Mouse (Mus musculus) neural tube, postnatal 0 days (tissue): ENCODE results near the gene Sufu. TPM values are rescaled to one million over a fixed set of nuclear protein-coding genes. Genes with fewer than 3 reads are reported as not detected.

ENCODE experiments used
- polyA plus RNA-seq: library from polyadenylated mRNA; unstranded; fragments of >200 nt; fragmentation: Nextera tagmentation; extraction: Ambion mirVana; gene quantifications from 2 replicates; pipeline ENCODE4 v1.2.1, GENCODE M21; 2015

Gene Sufu
- 12.1 and 13.0 TPM in 2 replicates for polyA plus RNA-seq

DNA sequence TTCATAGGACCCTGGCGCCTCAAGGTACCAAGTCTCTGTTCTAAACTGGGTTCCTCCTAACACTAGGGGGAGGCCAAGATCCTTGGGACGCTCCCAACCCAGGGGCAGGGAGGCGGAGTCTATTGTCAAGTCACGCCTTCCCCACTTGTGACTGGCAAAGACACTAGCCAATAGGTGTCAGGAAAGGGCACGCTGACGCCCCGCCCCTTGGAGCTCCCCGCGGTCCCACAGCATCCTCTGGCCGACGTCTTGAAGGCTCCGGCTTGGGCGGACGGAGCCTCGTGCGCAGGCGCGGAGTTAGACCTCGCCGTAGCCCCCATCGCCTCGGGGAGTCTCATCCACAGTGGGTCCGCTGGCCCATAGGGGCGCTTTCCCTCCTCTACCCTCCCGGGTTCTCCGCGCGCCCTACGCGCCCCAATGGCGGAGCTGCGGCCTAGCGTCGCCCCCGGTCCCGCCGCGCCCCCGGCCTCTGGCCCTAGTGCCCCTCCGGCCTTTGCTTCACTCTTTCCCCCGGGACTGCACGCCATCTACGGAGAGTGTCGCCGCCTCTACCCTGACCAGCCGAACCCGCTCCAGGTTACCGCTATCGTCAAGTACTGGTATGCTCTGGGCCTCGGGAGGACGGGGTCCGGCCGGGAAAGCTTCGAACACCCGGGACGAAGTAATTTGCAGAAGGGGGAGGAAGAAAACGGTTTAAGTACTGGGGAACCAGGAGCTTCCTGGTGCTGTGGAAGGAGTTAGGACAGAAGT is at the start of gene Sufu:
Gene Sufu (plus strand): TSS at position 211 of the 750 bp plus-strand sequence.

DNA sequence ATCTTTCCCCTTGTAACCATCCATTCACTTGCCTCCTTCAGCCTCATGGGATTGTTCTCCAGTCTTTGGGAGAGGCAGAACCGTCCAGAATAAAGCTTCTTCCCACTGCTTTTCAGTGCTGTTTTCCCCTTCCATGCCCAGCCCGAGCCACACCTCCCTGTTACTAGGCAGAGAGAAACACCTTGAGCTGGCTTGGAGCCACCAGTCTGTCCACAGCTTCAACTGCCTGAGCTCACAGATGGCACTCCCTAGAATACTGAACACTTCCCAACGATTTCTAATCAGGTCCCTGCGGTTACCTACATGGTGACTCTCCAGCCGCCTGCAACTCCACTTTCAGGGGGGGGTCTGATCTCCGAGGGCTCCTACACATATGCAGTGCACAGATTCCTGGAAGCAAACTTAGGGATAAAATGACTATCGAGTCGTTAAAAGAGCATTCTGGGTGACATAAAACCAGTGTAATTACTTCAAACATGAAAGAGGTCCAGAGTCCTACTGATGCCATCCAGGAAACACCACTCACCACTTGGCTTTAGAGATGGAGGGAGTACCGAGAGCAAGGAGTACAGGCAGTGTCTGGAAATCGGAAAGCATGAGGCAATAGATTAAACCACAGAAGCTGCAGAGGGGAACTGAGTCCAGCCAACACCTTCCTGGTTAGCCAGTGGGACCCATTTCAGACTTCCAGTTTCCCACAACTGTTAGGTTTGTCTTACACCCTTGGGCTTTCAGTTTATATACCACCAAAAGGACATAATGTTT is 46.3 kb upstream of the Sufu start, which contains the start of gene 2310034G01Rik:
Gene 2310034G01Rik (minus strand): TSS at position 135 of the 765 bp plus-strand sequence.

DNA sequence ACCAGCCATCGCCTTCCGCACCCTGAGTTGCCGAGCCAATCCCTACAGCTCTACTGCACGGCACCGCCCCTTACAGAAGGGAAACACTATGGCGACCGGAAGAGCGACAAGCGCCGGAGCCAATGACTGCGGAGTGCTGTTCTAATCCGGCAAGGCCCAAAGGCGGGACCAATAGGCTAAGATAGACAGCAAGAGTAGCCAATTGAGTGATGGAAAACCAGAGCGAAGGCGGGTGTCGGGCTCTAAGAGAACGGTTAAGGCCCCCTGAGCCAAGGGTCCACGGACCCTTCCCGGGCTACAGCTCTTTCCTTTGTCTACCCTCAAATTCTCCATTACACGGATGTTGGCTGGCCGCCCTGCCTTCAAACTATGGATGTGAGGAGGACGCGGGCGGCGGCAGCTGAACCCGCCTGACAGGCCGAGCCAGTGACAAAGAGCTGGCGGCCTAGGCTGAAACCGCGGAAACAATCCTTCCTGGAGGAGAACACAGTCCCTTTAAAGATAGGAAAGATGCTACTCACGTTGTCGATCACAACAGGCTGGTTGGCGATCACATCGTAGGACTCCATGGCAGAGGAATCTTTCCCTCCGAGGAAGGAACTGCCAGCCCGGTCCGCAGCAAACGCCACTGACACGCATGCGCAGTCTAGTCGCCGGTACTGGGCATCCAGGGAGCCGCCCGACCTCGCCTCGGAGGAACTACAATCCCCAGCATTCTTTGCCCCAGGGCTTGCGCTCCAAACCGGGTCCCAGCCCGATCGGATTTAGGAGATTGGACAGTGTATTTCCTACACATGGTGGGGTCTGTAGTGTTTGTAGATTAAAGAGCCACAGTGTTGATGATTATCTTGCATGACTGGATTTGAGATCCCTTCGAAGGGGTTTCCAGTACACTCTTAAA is 1.3 kb upstream of the Sufu start, which contains the start of gene Actr1a:
Gene Actr1a (minus strand): TSS at position 640 of the 901 bp plus-strand sequence.

DNA sequence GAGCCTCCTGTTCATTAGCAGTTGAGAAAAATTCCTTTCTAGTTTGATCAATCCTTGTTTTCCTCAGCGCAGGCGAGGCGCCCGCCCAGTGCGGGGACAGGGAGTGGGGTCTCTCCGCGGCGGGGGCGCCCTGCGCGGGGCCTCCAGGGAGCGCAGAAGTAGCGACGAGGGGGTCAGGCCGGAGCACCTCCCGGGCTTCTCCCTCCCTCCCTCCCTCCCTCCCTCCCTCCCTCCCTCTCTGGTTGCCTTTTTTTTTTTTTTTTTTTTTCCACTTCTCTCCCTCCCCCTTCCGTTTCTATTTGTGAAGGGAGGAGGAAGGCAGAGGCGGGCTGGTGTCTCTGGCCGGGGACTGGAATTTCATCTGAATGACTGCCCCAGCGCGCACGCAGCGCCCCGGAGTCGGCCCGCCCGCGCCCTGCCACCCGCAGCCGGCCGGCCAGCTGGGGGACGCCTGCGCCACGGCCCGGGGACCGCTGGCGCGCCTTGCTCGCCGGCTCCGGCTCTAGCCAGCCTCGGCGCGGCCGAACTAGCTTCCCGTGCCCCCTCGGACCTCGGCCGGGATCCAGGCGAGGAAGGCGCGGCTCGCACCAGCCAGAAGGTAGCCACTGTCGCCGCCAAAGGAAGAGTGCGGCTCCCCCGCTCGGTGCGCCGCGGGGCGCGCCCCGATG is 104.8 kb downstream of the Sufu start, which contains the start of gene Trim8:
Gene Trim8 (plus strand): TSS at position 302 of the 668 bp plus-strand sequence.

Other genes starting within 250 kb of the Sufu start
- 0.14 and 0.38 TPM in 2 replicates for gene Pitx3, start 248.6 kb upstream of the Sufu start, polyA plus RNA-seq
- 62.8 and 64.7 TPM in 2 replicates for gene Gbf1, start 244.4 kb upstream of the Sufu start, polyA plus RNA-seq
- 2.8 and 3.5 TPM in 2 replicates for gene Nfkb2, start 92.6 kb upstream of the Sufu start, polyA plus RNA-seq
- 142 and 154 TPM in 2 replicates for gene Psd, start 69.7 kb upstream of the Sufu start, polyA plus RNA-seq
- 60.5 and 62.0 TPM in 2 replicates for gene Fbxl15, start 68.7 kb upstream of the Sufu start, polyA plus RNA-seq
- 334 and 392 TPM in 2 replicates for gene Cuedc2, start 58.2 kb upstream of the Sufu start, polyA plus RNA-seq
- gene Mfsd13a, start 55.8 kb upstream of the Sufu start, polyA plus RNA-seq, result 12.7 and 13.9 TPM in 2 replicates
- 2.2 and 3.0 TPM in 2 replicates for gene 2310034G01Rik, start 46.6 kb upstream of the Sufu start, polyA plus RNA-seq
- gene Actr1a, start 1.1 kb upstream of the Sufu start, polyA plus RNA-seq, result 232 and 254 TPM in 2 replicates
- gene Trim8, start 104.8 kb downstream of the Sufu start, polyA plus RNA-seq, result 29.8 and 33.8 TPM in 2 replicates
- 208 and 221 TPM in 2 replicates for gene Arl3, start 176.3 kb downstream of the Sufu start, polyA plus RNA-seq
- 9.7 and 13.3 TPM in 2 replicates for gene Sfxn2, start 176.5 kb downstream of the Sufu start, polyA plus RNA-seq
- gene Wbp1l, start 202.2 kb downstream of the Sufu start, polyA plus RNA-seq, result 25.7 and 26.5 TPM in 2 replicates